Mouse (Mus musculus): Measurements from ENCODE around the gene Bach2. TPM values are rescaled to one million over a fixed set of nuclear protein-coding genes. Genes with fewer than 3 reads are reported as not detected.

Gene Bach2
- total and polyA plus RNA-seq, 2 experiments from 2014 or later = 11.7 to 15.9 TPM

- peak; percentile 57 for DNase-seq (ENCODE audit: low spot score)
- H3K4me2 ChIP-seq (ENCODE audit: low read depth, low read length, poor library complexity, severe bottlenecking) = no peak overlapping the region
These were observed 270.0 kb downstream of the Bach2 start for GRCm38 (mm10) chr4:32508572-32508971.

GRCm38 (mm10) chr4:32508996-32509395 is 270.4 kb downstream of the Bach2 start:
- ATAC-seq (ENCODE audit: low FRiP score) = no peak
- TF ChIP-seq CTCF (IDR thresholded peaks at IDR 0.05) = no peak
- WGBS = 12% methylated on average over 8 of the region's 8 CpGs

More at GRCm38 (mm10) chr4:32508572-32508971, 270.0 kb downstream of the Bach2 start:
- H3K36me3 ChIP-seq (ENCODE audit: insufficient read depth, low read length) = 0 out of 2 replicates have a peak, but pooled peaks cover 3% of the 10 kb centered on the region
- no peaks in the 10 kb centered on the region for H3K27me3 ChIP-seq (ENCODE audit: insufficient read depth, low read length)
- peak overlapping the region; percentile 68 for H3K27ac ChIP-seq (ENCODE audit: low read depth, low read length)
- H3K9ac ChIP-seq (replicated peaks; ENCODE audit: low read length, poor library complexity, severe bottlenecking) = no peak overlapping the region
- H3K9me3 ChIP-seq (ENCODE audit: low read length) = no peaks in the 10 kb centered on the region
- 6% methylated on average over 2 of the region's 2 CpGs for WGBS
- no peak overlapping the region for H3K4me3 ChIP-seq (ENCODE audit: low read depth, low read length)
- H3K4me1 ChIP-seq (ENCODE audit: insufficient read depth, low read length) = peaks cover 4% of the 10 kb centered on the region; the same call in 1 of the 2 replicates
- ATAC-seq (ENCODE audit: low FRiP score) = peak; percentile 55; the same call in 1 of the 2 replicates
- TF ChIP-seq CTCF (IDR thresholded peaks at IDR 0.05) = 0 out of 2 replicates have a peak, but pooled peaks have one; percentile 1

GRCm38 (mm10) chr4:32509832-32510612 is 271.4 kb downstream of the Bach2 start:
- Histone ChIP-seq H3K4me2 (ENCODE audit: low read depth, low read length, poor library complexity, severe bottlenecking) (no peak overlapping the region), H3K27me3 (ENCODE audit: insufficient read depth, low read length) (no peaks in the 10 kb centered on the region), H3K27ac (ENCODE audit: low read depth, low read length) (no peak overlapping the region; the same call in 1 of the 2 replicates), H3K4me3 (ENCODE audit: low read depth, low read length) (no peak overlapping the region), H3K36me3 (ENCODE audit: insufficient read depth, low read length) (0 out of 2 replicates have a peak, but pooled peaks cover 3% of the 10 kb centered on the region), H3K9ac (replicated peaks; ENCODE audit: low read length, poor library complexity, severe bottlenecking) (no peak overlapping the region), H3K9me3 (ENCODE audit: low read length) (no peaks in the 10 kb centered on the region), H3K4me1 (ENCODE audit: insufficient read depth, low read length) (peaks cover 4% of the 10 kb centered on the region; the same call in 1 of the 2 replicates)
- no peak for ATAC-seq (ENCODE audit: low FRiP score)
- WGBS = 59% methylated on average over 9 of the region's 9 CpGs
- no peak for TF ChIP-seq CTCF (IDR thresholded peaks at IDR 0.05)
- DNase-seq (ENCODE audit: low spot score) = peak; percentile 78

More at GRCm38 (mm10) chr4:32508996-32509395, 270.4 kb downstream of the Bach2 start:
- H3K36me3 ChIP-seq (ENCODE audit: insufficient read depth, low read length) = 0 out of 2 replicates have a peak, but pooled peaks cover 3% of the 10 kb centered on the region
- no peak overlapping the region for H3K4me2 ChIP-seq (ENCODE audit: low read depth, low read length, poor library complexity, severe bottlenecking)
- no peak overlapping the region for H3K9ac ChIP-seq (replicated peaks; ENCODE audit: low read length, poor library complexity, severe bottlenecking)
- peak; percentile 55 for DNase-seq (ENCODE audit: low spot score)
- peaks cover 4% of the 10 kb centered on the region; the same call in 1 of the 2 replicates for H3K4me1 ChIP-seq (ENCODE audit: insufficient read depth, low read length)
- H3K27me3 ChIP-seq (ENCODE audit: insufficient read depth, low read length) = no peaks in the 10 kb centered on the region
- no peaks in the 10 kb centered on the region for H3K9me3 ChIP-seq (ENCODE audit: low read length)
- H3K4me3 ChIP-seq (ENCODE audit: low read depth, low read length) = no peak overlapping the region
- peak overlapping the region; percentile 68 for H3K27ac ChIP-seq (ENCODE audit: low read depth, low read length)

- no peak for ATAC-seq (ENCODE audit: low FRiP score)
- H3K27ac ChIP-seq (ENCODE audit: low read depth, low read length) = no peak overlapping the region
These were observed 272.3 kb downstream of the Bach2 start for GRCm38 (mm10) chr4:32510940-32511339.

GRCm38 (mm10) chr4:32516126-32516525 is 277.5 kb downstream of the Bach2 start:
- Histone ChIP-seq H3K9ac (replicated peaks; ENCODE audit: low read length, poor library complexity, severe bottlenecking) (no peak overlapping the region), H3K4me2 (ENCODE audit: low read depth, low read length, poor library complexity, severe bottlenecking) (no peak overlapping the region), H3K4me1 (ENCODE audit: insufficient read depth, low read length) (no peaks in the 10 kb centered on the region; the same call in 1 of the 2 replicates), H3K36me3 (ENCODE audit: insufficient read depth, low read length) (no peaks in the 10 kb centered on the region), H3K27me3 (ENCODE audit: insufficient read depth, low read length) (no peaks in the 10 kb centered on the region), H3K9me3 (ENCODE audit: low read length) (no peaks in the 10 kb centered on the region), H3K4me3 (ENCODE audit: low read depth, low read length) (no peak overlapping the region), H3K27ac (ENCODE audit: low read depth, low read length) (no peak overlapping the region)
- no peak for TF ChIP-seq CTCF (IDR thresholded peaks at IDR 0.05)
- ATAC-seq (ENCODE audit: low FRiP score) (no peak), DNase-seq (ENCODE audit: low spot score) (no peak)
- WGBS = 94% methylated on average over 8 of the region's 8 CpGs

More at GRCm38 (mm10) chr4:32510940-32511339, 272.3 kb downstream of the Bach2 start:
- TF ChIP-seq CTCF (IDR thresholded peaks at IDR 0.05) = no peak
- no peak overlapping the region for H3K4me3 ChIP-seq (ENCODE audit: low read depth, low read length)
- 62% methylated on average over 7 of the region's 7 CpGs for WGBS
- H3K9ac ChIP-seq (replicated peaks; ENCODE audit: low read length, poor library complexity, severe bottlenecking) = no peak overlapping the region
- no peaks in the 10 kb centered on the region for H3K9me3 ChIP-seq (ENCODE audit: low read length)
- no peaks in the 10 kb centered on the region for H3K27me3 ChIP-seq (ENCODE audit: insufficient read depth, low read length)
- H3K36me3 ChIP-seq (ENCODE audit: insufficient read depth, low read length) = 0 out of 2 replicates have a peak, but pooled peaks cover 3% of the 10 kb centered on the region
- no peak for DNase-seq (ENCODE audit: low spot score)
- peaks cover 4% of the 10 kb centered on the region; the same call in 1 of the 2 replicates for H3K4me1 ChIP-seq (ENCODE audit: insufficient read depth, low read length)
- no peak overlapping the region for H3K4me2 ChIP-seq (ENCODE audit: low read depth, low read length, poor library complexity, severe bottlenecking)

All from midbrain, postnatal 0 days (tissue).